Mouse (Mus musculus) gastrocnemius, postnatal 4 days (tissue): ENCODE measurements around the gene Ankfy1. TPM values are rescaled to one million over a fixed set of nuclear protein-coding genes. Genes with fewer than 3 reads are reported as not detected.

Source experiments
- microRNA-seq: library from miRNA; unstranded; fragments of <30 nt; microRNA quantifications from one replicate; pipeline ENCODE4 v1.2.0, GENCODE M21; 2021
- total RNA-seq, 2 experiments: library from RNA; stranded (reverse); gene quantifications; 2 replicates each; pipeline ENCODE4 v1.2.3; 2021

Ankfy1 gene
- total RNA-seq, 2 experiments from 2014 or later, result 30.7 to 31.2 TPM

Small RNA genes within 50 kb of the gene (microRNA-seq; reads per million reads assigned to microRNA genes)
- not detected for gene Gm25678

Other genes with a start within 250 kb of the Ankfy1 start
- gene Mybbp1a, start 248.7 kb upstream of the Ankfy1 start, total RNA-seq, result 10 to 100 TPM; 71.8 to 90.1 TPM
- 10 to 100 TPM; 12.7 to 14.8 TPM for gene Spns2, start 200.1 kb upstream of the Ankfy1 start, total RNA-seq
- gene Spns3, start 139.5 kb upstream of the Ankfy1 start, total RNA-seq, result under 1 TPM; 0.16 to 0.17 TPM
- 10 to 100 TPM; 36.0 to 46.5 TPM for gene Ube2g1, start 82.7 kb upstream of the Ankfy1 start, total RNA-seq
- gene Cyb5d2, start 106.1 kb downstream of the Ankfy1 start, total RNA-seq, result 1 to 10 TPM; 7.0 to 8.1 TPM
- gene Zzef1, start 106.2 kb downstream of the Ankfy1 start, total RNA-seq, result 10 to 100 TPM; 29.5 to 34.7 TPM